Mouse (Mus musculus) heart, embryonic 13.5 days (tissue): ENCODE data around the gene Rbms1. TPM values are rescaled to one million over a fixed set of nuclear protein-coding genes. Genes with fewer than 3 reads are reported as not detected.

ENCODE experiments used
- ATAC-seq: fragments of 200-750 bp; cut with Nextera tagmentation; 2 replicates; pipeline ENCODE4 v1.8.0; 2017; ENCODE audit warnings: moderate TSS enrichment; ENCODE audit not compliant: insufficient number of reproducible peaks, low FRiP score, low TSS enrichment; ENCODE audit errors: extremely low read depth
- H3K27ac ChIP-seq: fragments of 300-500 bp; sonication (generic); replicated peaks from 2 replicates; pipeline ENCODE4 v1.5.1; 2015; ENCODE audit warnings: moderate library complexity, mild to moderate bottlenecking, inconsistent platforms
- H3K27me3 ChIP-seq: fragments of 300-500 bp; sonication (generic); replicated peaks from 2 replicates; pipeline ENCODE4 v1.6.1; 2015; ENCODE audit warnings: mild to moderate bottlenecking, inconsistent platforms
- H3K36me3 ChIP-seq: fragments of 300-500 bp; sonication (generic); 2 replicates; pipeline ENCODE4 v1.6.1; 2015; ENCODE audit warnings: mild to moderate bottlenecking, inconsistent platforms
- H3K4me1 ChIP-seq: fragments of 300-500 bp; sonication (generic); 2 replicates; pipeline ENCODE4 v1.6.1; 2015; ENCODE audit warnings: inconsistent platforms
- H3K4me2 ChIP-seq: fragments of 300-500 bp; sonication (generic); 2 replicates; pipeline ENCODE4 v1.6.1; 2015; ENCODE audit warnings: inconsistent platforms, mild to moderate bottlenecking, moderate library complexity
- H3K4me3 ChIP-seq: fragments of 300-500 bp; sonication (generic); 2 replicates; pipeline ENCODE4 v1.5.1; 2015; ENCODE audit warnings: moderate library complexity, mild to moderate bottlenecking, inconsistent platforms
- H3K9ac ChIP-seq: fragments of 300-500 bp; sonication (generic); 2 replicates; pipeline ENCODE4 v1.6.1; 2015; ENCODE audit warnings: inconsistent platforms, mild to moderate bottlenecking, moderate library complexity
- H3K9me3 ChIP-seq: fragments of 300-500 bp; sonication (generic); 2 replicates; pipeline ENCODE4 v1.6.1; 2016; ENCODE audit warnings: inconsistent platforms
- WGBS: fragments of 180-500 bp; shearing (Covaris S2); methylation state at CpG from one replicate; pipeline ENCODE4 v1.1.7; 2015; ENCODE audit warnings: mixed read lengths; 5-methylcytosine and 5-hydroxymethylcytosine counted together
- polyA plus RNA-seq: library from polyadenylated mRNA; unstranded; fragments of >200 nt; fragmentation: Nextera tagmentation; extraction: Ambion mirVana; gene quantifications from 2 replicates; pipeline ENCODE4 v1.2.1, GENCODE M21; 2015

The Rbms1 gene
- 89.2 and 89.8 TPM in 2 replicates for polyA plus RNA-seq

- under 1% methylated on average over 51 of the region's 51 CpGs for WGBS
- ATAC-seq = peak; percentile 75; the same call in 1 of the 2 replicates
- peak within 1 kb of the TSS; percentile 97 for H3K9ac ChIP-seq
- H3K4me3 ChIP-seq = peak within 1 kb of the TSS; percentile 83
- no peaks in the 10 kb centered on the region for H3K36me3 ChIP-seq
- H3K4me1 ChIP-seq = peaks cover 36% of the 10 kb centered on the region
- peak within 1 kb of the TSS; percentile 76 for H3K4me2 ChIP-seq
- H3K27me3 ChIP-seq = no peaks in the 10 kb centered on the region
- no peaks in the 10 kb centered on the region for H3K9me3 ChIP-seq
- H3K27ac ChIP-seq = peak within 1 kb of the TSS; percentile 98
These were observed at the start of gene Rbms1 for GRCm38 (mm10) chr2:60962671-60963421. Gene Rbms1, minus strand, starts transcription at chr2:60963192.

- no peaks in the 10 kb centered on the region for H3K36me3 ChIP-seq
- no peak for ATAC-seq
- no peak overlapping the region for H3K4me2 ChIP-seq
- H3K4me3 ChIP-seq = no peak overlapping the region
- no peaks in the 10 kb centered on the region for H3K27me3 ChIP-seq
- H3K4me1 ChIP-seq = 0 out of 2 replicates have a peak, but pooled peaks cover 11% of the 10 kb centered on the region
- 65% methylated on average over 3 of the region's 3 CpGs for WGBS
- no peak overlapping the region for H3K27ac ChIP-seq
- H3K9ac ChIP-seq = no peak overlapping the region
- H3K9me3 ChIP-seq = peaks cover 6% of the 10 kb centered on the region; the same call in 1 of the 2 replicates
These were observed 49.3 kb upstream of the Rbms1 start for GRCm38 (mm10) chr2:61012249-61012828.

- Histone ChIP-seq H3K9me3 (no peaks in the 10 kb centered on the region), H3K27me3 (no peaks in the 10 kb centered on the region), H3K4me2 (no peak overlapping the region), H3K9ac (no peak overlapping the region), H3K27ac (no peak overlapping the region), H3K36me3 (no peaks in the 10 kb centered on the region), H3K4me1 (peaks cover 18% of the 10 kb centered on the region), H3K4me3 (no peak overlapping the region)
- WGBS = 59% methylated on average over 5 of the region's 5 CpGs
- no peak for ATAC-seq
These were observed 23.3 kb upstream of the Rbms1 start for GRCm38 (mm10) chr2:60986286-60986685.

- Histone ChIP-seq H3K27me3 (no peaks in the 10 kb centered on the region), H3K27ac (peak overlapping the region; percentile 88), H3K9me3 (no peaks in the 10 kb centered on the region), H3K4me3 (no peak overlapping the region), H3K36me3 (no peaks in the 10 kb centered on the region), H3K4me2 (peak overlapping the region; percentile 18; the same call in 1 of the 2 replicates), H3K4me1 (peaks cover 37% of the 10 kb centered on the region), H3K9ac (no peak overlapping the region)
- peak; percentile 87 for ATAC-seq
- 4% methylated on average over 4 of the region's 4 CpGs for WGBS
These were observed 15.7 kb upstream of the Rbms1 start for GRCm38 (mm10) chr2:60978538-60979313.

- ATAC-seq = no peak
- 65% methylated on average over 7 of the region's 7 CpGs for WGBS
- no peaks in the 10 kb centered on the region for H3K36me3 ChIP-seq
- H3K9me3 ChIP-seq = no peaks in the 10 kb centered on the region
- no peak overlapping the region for H3K4me2 ChIP-seq
- peaks cover 4% of the 10 kb centered on the region; the same call in 1 of the 2 replicates for H3K4me1 ChIP-seq
- no peak overlapping the region for H3K4me3 ChIP-seq
- no peaks in the 10 kb centered on the region for H3K27me3 ChIP-seq
- no peak overlapping the region for H3K9ac ChIP-seq
- H3K27ac ChIP-seq = no peak overlapping the region
These were observed 9.3 kb upstream of the Rbms1 start for GRCm38 (mm10) chr2:60972189-60972814.

GRCm38 (mm10) chr2:60963616-60964015 is 624 bp upstream of the Rbms1 start:
- ATAC-seq = no peak
- no peaks in the 10 kb centered on the region for H3K27me3 ChIP-seq
- peaks cover 31% of the 10 kb centered on the region for H3K4me1 ChIP-seq
- H3K36me3 ChIP-seq = no peaks in the 10 kb centered on the region
- H3K27ac ChIP-seq = peak overlapping the region; percentile 98
- H3K4me3 ChIP-seq = peak overlapping the region; percentile 83
- H3K9ac ChIP-seq = peak overlapping the region; percentile 97
- no peaks in the 10 kb centered on the region for H3K9me3 ChIP-seq
- 7% methylated on average over 5 of the region's 5 CpGs for WGBS
- peak overlapping the region; percentile 76 for H3K4me2 ChIP-seq

- under 1% methylated on average over 51 of the region's 64 CpGs for WGBS
- peak; percentile 81 for ATAC-seq
- Histone ChIP-seq H3K27ac (peak overlapping the region; percentile 98), H3K4me3 (peak overlapping the region; percentile 83), H3K9ac (peak overlapping the region; percentile 97), H3K4me2 (peak overlapping the region; percentile 76), H3K27me3 (no peaks in the 10 kb centered on the region), H3K9me3 (no peaks in the 10 kb centered on the region), H3K36me3 (no peaks in the 10 kb centered on the region), H3K4me1 (peaks cover 36% of the 10 kb centered on the region)
These were observed 856 bp downstream of the Rbms1 start for GRCm38 (mm10) chr2:60962001-60962670.

- 23% methylated on average over 5 of the region's 5 CpGs for WGBS
- Histone ChIP-seq H3K27me3 (no peaks in the 10 kb centered on the region), H3K4me3 (peak overlapping the region; percentile 83), H3K9ac (peak overlapping the region; percentile 97), H3K4me1 (peaks cover 36% of the 10 kb centered on the region), H3K36me3 (no peaks in the 10 kb centered on the region), H3K27ac (peak overlapping the region; percentile 98), H3K9me3 (no peaks in the 10 kb centered on the region), H3K4me2 (peak overlapping the region; percentile 76)
- no peak for ATAC-seq
These were observed 1.7 kb downstream of the Rbms1 start for GRCm38 (mm10) chr2:60961281-60961680.

- no peak overlapping the region for H3K27ac ChIP-seq
- H3K27me3 ChIP-seq = no peaks in the 10 kb centered on the region
- H3K36me3 ChIP-seq = peaks cover 5% of the 10 kb centered on the region; the same call in 1 of the 2 replicates
- 30% methylated on average over 3 of the region's 3 CpGs for WGBS
- peaks cover 4% of the 10 kb centered on the region; the same call in 1 of the 2 replicates for H3K9me3 ChIP-seq
- ATAC-seq = no peak
- H3K4me2 ChIP-seq = no peak overlapping the region
- peaks cover 24% of the 10 kb centered on the region for H3K4me1 ChIP-seq
- H3K9ac ChIP-seq = no peak overlapping the region
- H3K4me3 ChIP-seq = no peak overlapping the region
These were observed 14.8 kb downstream of the Rbms1 start for GRCm38 (mm10) chr2:60948241-60948640.

GRCm38 (mm10) chr2:60947817-60948216 is 15.2 kb downstream of the Rbms1 start:
- Histone ChIP-seq H3K9me3 (peaks cover 4% of the 10 kb centered on the region; the same call in 1 of the 2 replicates), H3K27ac (no peak overlapping the region), H3K36me3 (peaks cover 5% of the 10 kb centered on the region; the same call in 1 of the 2 replicates), H3K4me1 (peaks cover 24% of the 10 kb centered on the region), H3K27me3 (no peaks in the 10 kb centered on the region), H3K4me2 (no peak overlapping the region), H3K4me3 (no peak overlapping the region), H3K9ac (no peak overlapping the region)
- WGBS = 74% methylated on average over 4 of the region's 4 CpGs
- ATAC-seq = no peak
